Mouse (Mus musculus): ENCODE data around the gene Ptpn22. TPM values are rescaled to one million over a fixed set of nuclear protein-coding genes. Genes with fewer than 3 reads are reported as not detected.

The Ptpn22 gene
- polyA plus RNA-seq, 1 experiment = 0.77 TPM

GRCm38 (mm10) chr3:103874329-103874728 is 14.7 kb downstream of the Ptpn22 start:
- no peaks in the 10 kb centered on the region for H3K27me3 ChIP-seq (ENCODE audit: control insufficient read depth, insufficient read depth, low read length)
- H3K4me3 ChIP-seq (ENCODE audit: control insufficient read depth, low read depth, low read length) = no peak overlapping the region
- TF ChIP-seq CTCF (IDR thresholded peaks at IDR 0.05; ENCODE audit: control insufficient read depth, insufficient read depth, insufficient replicate concordance, low read depth, low read length) (no peak), POLR2A (IDR thresholded peaks at IDR 0.05; ENCODE audit: control insufficient read depth, low read depth, low read length) (no peak)

GRCm38 (mm10) chr3:103885946-103886345 is 26.4 kb downstream of the Ptpn22 start:
- TF ChIP-seq CTCF (IDR thresholded peaks at IDR 0.05; ENCODE audit: control insufficient read depth, insufficient read depth, insufficient replicate concordance, low read depth, low read length) (no peak), POLR2A (IDR thresholded peaks at IDR 0.05; ENCODE audit: control insufficient read depth, low read depth, low read length) (no peak)
- no peaks in the 10 kb centered on the region for H3K36me3 ChIP-seq (ENCODE audit: control insufficient read depth, insufficient read depth, low read length)
- H3K27ac ChIP-seq (ENCODE audit: control insufficient read depth, insufficient read depth, low read depth, low read length) = no peak overlapping the region
- no peaks in the 10 kb centered on the region for H3K27me3 ChIP-seq (ENCODE audit: control insufficient read depth, insufficient read depth, low read length)
- H3K4me3 ChIP-seq (ENCODE audit: control insufficient read depth, low read depth, low read length) = peak overlapping the region; percentile 27
- peaks cover 6% of the 10 kb centered on the region for H3K4me1 ChIP-seq (ENCODE audit: control insufficient read depth, insufficient read depth, low read length)

More at GRCm38 (mm10) chr3:103874329-103874728, 14.7 kb downstream of the Ptpn22 start:
- no peaks in the 10 kb centered on the region for H3K4me1 ChIP-seq (ENCODE audit: control insufficient read depth, insufficient read depth, low read length)
- no peak overlapping the region for H3K27ac ChIP-seq (ENCODE audit: control insufficient read depth, insufficient read depth, low read depth, low read length)
- H3K36me3 ChIP-seq (ENCODE audit: control insufficient read depth, insufficient read depth, low read length) = no peaks in the 10 kb centered on the region

DNA sequence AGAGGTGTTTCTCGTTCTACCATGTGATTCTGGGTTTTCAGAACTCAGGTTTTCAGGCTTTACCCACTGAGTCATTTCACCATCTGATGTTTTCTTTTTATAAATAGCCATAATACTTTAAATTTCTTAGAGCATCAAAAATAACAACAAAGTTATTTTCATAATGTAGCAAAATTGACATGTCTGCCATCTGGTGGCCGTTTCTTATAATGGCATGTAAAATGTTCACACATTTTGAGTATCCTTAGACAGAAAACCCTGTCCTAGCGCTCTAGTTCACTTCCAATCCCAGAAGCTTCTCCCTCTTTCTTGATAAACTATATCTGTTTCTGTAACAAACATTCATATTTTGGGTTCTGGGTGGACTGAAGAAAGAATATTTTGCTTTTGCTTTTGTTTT is 28.0 kb downstream of the Ptpn22 start:
- Histone ChIP-seq H3K4me1 (ENCODE audit: control insufficient read depth, insufficient read depth, low read length) (peaks cover 6% of the 10 kb centered on the region), H3K36me3 (ENCODE audit: control insufficient read depth, insufficient read depth, low read length) (no peaks in the 10 kb centered on the region), H3K27ac (ENCODE audit: control insufficient read depth, insufficient read depth, low read depth, low read length) (no peak overlapping the region), H3K4me3 (ENCODE audit: control insufficient read depth, low read depth, low read length) (no peak overlapping the region), H3K27me3 (ENCODE audit: control insufficient read depth, insufficient read depth, low read length) (no peaks in the 10 kb centered on the region)
- TF ChIP-seq POLR2A (IDR thresholded peaks at IDR 0.05; ENCODE audit: control insufficient read depth, low read depth, low read length) (no peak), CTCF (IDR thresholded peaks at IDR 0.05; ENCODE audit: control insufficient read depth, insufficient read depth, insufficient replicate concordance, low read depth, low read length) (peak; percentile 6; the same call in 1 of the 2 replicates)

DNA sequence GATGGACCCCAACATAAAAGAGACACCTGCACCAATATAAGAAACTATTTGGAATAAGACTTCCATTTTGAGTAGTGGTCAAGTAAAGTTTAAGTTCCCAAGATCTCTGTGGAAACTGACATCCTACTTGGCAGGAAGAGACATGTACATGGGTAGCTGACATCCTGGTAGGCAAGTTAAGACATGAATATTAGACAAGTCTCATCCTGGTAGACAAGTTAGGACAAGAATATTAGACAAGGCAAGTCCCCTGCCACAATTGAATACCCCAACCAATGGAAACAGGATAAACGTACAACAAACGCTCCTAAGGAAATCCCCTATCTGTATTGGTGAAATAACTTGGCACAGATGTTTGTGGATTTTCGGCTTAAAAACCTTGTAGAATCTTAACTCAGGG is 33.8 kb downstream of the Ptpn22 start:
- TF ChIP-seq CTCF (IDR thresholded peaks at IDR 0.05; ENCODE audit: control insufficient read depth, insufficient read depth, insufficient replicate concordance, low read depth, low read length) = no peak
- no peak for TF ChIP-seq POLR2A (IDR thresholded peaks at IDR 0.05; ENCODE audit: control insufficient read depth, low read depth, low read length)
- no peak overlapping the region for H3K4me3 ChIP-seq (ENCODE audit: control insufficient read depth, low read depth, low read length)
- H3K4me1 ChIP-seq (ENCODE audit: control insufficient read depth, insufficient read depth, low read length) = no peaks in the 10 kb centered on the region
- H3K36me3 ChIP-seq (ENCODE audit: control insufficient read depth, insufficient read depth, low read length) = no peaks in the 10 kb centered on the region
- H3K27me3 ChIP-seq (ENCODE audit: control insufficient read depth, insufficient read depth, low read length) = no peaks in the 10 kb centered on the region
- H3K27ac ChIP-seq (ENCODE audit: control insufficient read depth, insufficient read depth, low read depth, low read length) = no peak overlapping the region

DNA sequence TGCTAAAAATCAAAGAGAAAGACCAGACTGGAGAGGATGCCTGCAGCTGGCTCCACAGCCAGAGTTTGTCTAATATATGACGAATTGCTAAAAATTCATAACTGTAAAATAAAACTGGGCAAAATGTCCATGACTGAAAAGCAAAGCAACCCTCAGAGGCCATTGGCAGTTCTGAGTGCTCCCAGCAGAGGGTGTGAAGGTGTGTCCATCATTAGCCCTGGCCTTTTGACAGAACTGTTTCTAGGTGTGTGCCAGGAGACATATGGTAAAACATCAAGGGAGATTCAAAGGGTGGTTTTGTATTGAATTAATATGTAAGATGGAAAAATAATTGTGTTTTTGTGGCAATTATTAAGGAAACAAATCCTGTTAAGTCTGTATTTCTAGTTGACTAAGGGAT is 45.1 kb downstream of the Ptpn22 start:
- no peak overlapping the region for H3K4me3 ChIP-seq (ENCODE audit: control insufficient read depth, low read depth, low read length)
- no peaks in the 10 kb centered on the region for H3K4me1 ChIP-seq (ENCODE audit: control insufficient read depth, insufficient read depth, low read length)
- H3K27me3 ChIP-seq (ENCODE audit: control insufficient read depth, insufficient read depth, low read length) = no peaks in the 10 kb centered on the region
- H3K27ac ChIP-seq (ENCODE audit: control insufficient read depth, insufficient read depth, low read depth, low read length) = no peak overlapping the region
- no peaks in the 10 kb centered on the region for H3K36me3 ChIP-seq (ENCODE audit: control insufficient read depth, insufficient read depth, low read length)
- TF ChIP-seq CTCF (IDR thresholded peaks at IDR 0.05; ENCODE audit: control insufficient read depth, insufficient read depth, insufficient replicate concordance, low read depth, low read length) (no peak), POLR2A (IDR thresholded peaks at IDR 0.05; ENCODE audit: control insufficient read depth, low read depth, low read length) (no peak)

DNA sequence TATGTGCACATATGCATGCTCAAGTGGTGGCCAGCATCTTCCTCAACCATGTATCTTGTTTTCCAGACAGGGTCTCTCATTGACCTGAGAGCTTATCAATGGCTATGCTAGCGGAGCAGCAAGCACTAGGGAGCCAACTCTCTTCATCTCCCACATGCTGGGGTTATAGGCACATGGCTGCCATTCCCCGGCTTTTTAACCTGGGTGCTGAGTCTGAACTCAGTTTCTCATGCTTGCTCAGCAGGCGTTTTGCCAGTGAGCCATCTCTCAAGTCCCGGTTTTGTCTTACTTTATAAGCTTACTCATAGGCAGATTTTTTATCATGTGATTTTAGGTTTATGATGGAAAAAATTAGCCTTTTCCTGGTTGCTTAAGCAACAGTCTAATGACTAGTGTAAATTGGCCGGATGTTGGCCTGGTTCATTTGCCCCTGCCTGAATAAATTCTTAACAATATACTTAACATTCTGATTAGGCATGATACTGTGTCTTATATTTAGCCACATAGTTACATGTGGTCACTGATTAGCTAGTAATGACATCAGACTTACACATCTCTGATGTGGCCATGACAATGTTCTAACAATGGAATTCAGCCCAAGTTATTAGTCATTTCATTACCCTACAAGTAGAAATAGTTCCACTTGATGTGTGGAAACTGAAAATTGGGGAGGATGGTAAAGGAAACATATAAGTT is 47.9 kb downstream of the Ptpn22 start:
- TF ChIP-seq CTCF (IDR thresholded peaks at IDR 0.05; ENCODE audit: control insufficient read depth, insufficient read depth, insufficient replicate concordance, low read depth, low read length) = no peak
- TF ChIP-seq POLR2A (IDR thresholded peaks at IDR 0.05; ENCODE audit: control insufficient read depth, low read depth, low read length) = no peak
- no peaks in the 10 kb centered on the region for H3K36me3 ChIP-seq (ENCODE audit: control insufficient read depth, insufficient read depth, low read length)
- H3K27ac ChIP-seq (ENCODE audit: control insufficient read depth, insufficient read depth, low read depth, low read length) = no peak overlapping the region
- H3K4me1 ChIP-seq (ENCODE audit: control insufficient read depth, insufficient read depth, low read length) = no peaks in the 10 kb centered on the region
- no peaks in the 10 kb centered on the region for H3K27me3 ChIP-seq (ENCODE audit: control insufficient read depth, insufficient read depth, low read length)
- H3K4me3 ChIP-seq (ENCODE audit: control insufficient read depth, low read depth, low read length) = no peak overlapping the region

GRCm38 (mm10) chr3:103908781-103909180 is 49.2 kb downstream of the Ptpn22 start:
- Histone ChIP-seq H3K4me3 (ENCODE audit: control insufficient read depth, low read depth, low read length) (no peak overlapping the region), H3K36me3 (ENCODE audit: control insufficient read depth, insufficient read depth, low read length) (no peaks in the 10 kb centered on the region), H3K27ac (ENCODE audit: control insufficient read depth, insufficient read depth, low read depth, low read length) (no peak overlapping the region), H3K4me1 (ENCODE audit: control insufficient read depth, insufficient read depth, low read length) (no peaks in the 10 kb centered on the region), H3K27me3 (ENCODE audit: control insufficient read depth, insufficient read depth, low read length) (no peaks in the 10 kb centered on the region)
- TF ChIP-seq POLR2A (IDR thresholded peaks at IDR 0.05; ENCODE audit: control insufficient read depth, low read depth, low read length) = no peak
- no peak for TF ChIP-seq CTCF (IDR thresholded peaks at IDR 0.05; ENCODE audit: control insufficient read depth, insufficient read depth, insufficient replicate concordance, low read depth, low read length)

Measured in testis, adult 2 months (tissue).